Mouse (Mus musculus) right cerebral cortex, postnatal 36 days (tissue): ENCODE results near the gene Zbtb18.
"Not testable (repeated sequence)": the region's sequence is repeated elsewhere in the genome, so short reads cannot be mapped to it uniquely, and the experiment has no call there.

ENCODE experiments used
- DNase-seq, 2 experiments: peaks; one replicate each; pipeline ENCODE4 v3.0.0; 2022; ENCODE audit warnings: low spot score in 2 of 2, mixed read lengths in 1 of 2

Zbtb18 gene

DNA sequence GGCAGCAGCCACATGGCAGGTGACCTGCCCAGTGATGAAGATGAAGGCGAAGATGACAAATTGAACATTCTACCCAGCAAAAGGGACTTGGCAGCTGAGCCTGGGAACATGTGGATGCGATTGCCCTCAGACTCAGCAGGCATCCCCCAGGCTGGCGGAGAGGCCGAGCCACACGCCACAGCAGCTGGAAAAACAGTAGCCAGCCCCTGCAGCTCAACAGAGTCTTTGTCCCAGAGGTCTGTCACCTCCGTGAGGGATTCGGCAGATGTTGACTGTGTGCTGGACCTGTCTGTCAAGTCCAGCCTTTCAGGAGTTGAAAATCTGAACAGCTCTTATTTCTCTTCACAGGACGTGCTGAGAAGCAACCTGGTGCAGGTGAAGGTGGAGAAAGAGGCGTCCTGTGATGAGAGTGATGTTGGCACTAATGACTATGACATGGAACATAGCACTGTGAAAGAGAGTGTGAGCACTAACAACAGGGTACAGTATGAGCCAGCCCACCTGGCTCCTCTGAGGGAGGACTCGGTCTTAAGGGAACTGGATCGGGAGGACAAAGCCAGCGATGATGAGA, 5.5 kb downstream of the Zbtb18 start:
- DNase-seq, result no peak

DNA sequence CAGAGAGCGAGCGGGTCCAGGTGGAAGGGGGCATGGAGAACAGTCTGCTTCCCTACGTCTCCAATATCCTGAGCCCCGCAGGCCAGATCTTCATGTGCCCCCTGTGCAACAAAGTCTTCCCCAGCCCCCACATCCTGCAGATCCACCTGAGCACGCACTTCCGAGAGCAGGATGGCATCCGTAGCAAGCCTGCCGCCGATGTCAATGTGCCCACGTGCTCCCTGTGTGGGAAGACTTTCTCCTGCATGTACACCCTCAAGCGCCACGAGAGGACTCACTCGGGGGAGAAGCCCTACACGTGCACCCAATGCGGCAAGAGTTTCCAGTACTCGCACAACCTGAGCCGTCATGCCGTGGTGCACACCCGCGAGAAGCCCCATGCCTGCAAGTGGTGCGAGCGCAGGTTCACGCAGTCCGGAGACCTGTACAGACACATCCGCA, 6.0 kb downstream of the Zbtb18 start:
- DNase-seq, result peak in 1 of 2 experiments; percentile 53

DNA sequence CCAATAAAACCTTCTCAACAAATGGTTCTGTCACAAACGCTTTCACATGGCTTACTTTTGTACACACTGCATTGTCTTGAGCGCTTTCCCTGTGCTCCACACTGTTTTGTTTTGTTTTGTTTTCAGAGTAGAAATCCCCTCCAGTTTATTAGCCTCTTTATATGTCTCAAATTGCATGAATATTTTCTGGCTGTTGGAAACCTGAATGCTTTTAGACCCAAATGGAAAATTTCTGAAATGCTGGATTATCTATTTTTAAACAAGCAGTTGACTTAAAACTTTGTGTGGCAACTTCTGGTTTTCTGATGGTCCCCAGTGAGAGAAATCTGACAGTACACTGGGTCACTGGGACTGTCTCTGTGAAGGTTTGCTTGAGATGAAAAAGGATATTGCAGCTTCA, 6.8 kb downstream of the Zbtb18 start:
- no peak for DNase-seq

DNA sequence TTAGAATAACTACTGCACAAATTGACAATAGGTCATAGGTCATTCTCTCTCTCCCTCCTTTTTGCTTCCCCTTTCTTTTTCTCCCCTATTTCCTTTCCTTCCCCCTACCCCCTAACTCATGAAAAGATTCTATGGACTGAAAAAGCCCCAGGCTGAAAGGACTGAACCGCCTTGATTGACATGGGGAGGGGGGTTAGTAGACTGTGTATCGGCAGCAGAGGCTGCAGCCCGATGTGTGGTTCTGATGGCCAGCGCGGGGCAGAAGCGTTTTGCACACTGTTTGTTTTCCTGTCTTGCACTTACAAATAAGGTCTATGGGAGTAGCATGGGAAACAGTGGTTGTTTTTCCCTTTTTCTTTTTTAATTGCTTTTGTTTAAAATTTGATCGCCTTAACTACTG, 7.7 kb downstream of the Zbtb18 start:
- DNase-seq, result not testable (repeated sequence)

DNA sequence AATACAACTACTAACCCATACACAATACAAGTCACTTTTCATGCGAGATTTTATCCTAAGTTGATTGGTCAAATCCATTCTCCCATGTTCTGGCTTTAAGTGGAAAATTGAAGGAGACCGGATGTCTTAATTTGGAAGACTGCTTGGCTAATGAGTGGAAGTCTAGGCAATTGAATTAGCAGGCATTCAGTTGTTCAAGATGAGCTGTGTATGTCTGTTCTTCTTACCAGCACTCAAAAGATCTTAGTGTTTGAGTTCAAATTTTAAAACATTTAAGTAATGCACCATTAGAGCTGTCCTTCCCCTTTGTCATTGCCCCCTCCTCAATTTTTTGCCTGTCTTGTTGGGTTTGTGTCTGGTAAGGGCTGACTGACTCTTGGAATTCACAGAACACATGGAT, 8.9 kb downstream of the Zbtb18 start:
- no peak for DNase-seq

DNA sequence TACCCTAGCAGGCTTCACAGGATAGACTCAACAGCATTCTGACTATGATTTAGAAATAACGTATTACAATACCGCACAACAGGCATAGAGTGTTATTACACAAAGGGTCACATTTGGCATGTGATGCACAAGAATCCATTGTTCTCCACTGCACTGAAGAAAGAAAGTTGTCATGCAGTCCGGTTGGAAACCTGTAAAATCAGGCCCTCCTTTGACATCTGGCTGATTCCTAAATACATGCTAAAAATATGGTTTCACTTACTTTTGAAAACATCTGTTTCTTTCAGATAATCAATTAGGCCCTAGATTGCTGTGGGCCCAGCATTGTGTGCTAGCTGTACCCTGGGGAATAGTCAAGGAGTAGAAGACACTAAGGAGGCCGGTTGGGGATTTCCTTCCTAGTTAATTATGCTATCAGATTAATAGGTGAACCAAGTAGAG, 9.9 kb downstream of the Zbtb18 start:
- DNase-seq, result no peak

DNA sequence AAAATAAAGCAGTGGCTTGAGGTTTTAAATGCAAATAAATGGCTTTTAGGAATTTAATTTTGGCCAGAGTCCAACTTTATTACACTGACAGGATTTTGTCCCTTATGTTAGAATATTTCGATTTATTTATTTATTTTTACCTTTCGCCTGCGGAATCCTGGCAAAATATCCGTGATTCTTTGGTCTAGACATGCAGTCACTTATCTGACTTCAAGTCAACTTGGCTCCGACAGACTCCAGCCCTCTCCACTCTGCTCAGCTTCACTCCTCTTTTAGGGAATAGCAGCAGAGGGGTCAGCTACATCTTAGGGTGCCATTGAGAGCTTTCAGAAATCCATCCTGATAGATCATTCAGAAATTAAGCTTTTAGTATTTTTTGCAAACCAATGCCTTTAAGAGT, 10.8 kb downstream of the Zbtb18 start:
- no peak for DNase-seq

DNA sequence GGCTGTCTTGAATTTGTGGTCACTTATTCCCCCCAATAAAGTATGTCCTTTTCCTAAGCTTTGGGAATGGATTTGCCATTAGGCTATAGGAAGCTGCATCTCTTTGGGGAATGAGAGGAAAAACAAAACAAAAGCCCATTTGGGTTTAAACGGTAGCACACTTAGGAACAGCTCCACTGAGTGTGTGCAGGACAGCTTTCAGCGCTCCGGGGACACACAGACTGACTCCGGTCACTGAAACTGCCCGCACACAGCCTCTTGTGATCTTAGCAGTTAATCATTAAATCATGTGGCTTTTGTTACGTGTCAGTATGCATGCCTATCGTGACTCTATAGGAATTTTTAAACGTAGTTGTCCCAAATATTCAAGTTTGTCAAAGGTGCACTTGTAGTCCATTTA, 11.7 kb downstream of the Zbtb18 start:
- DNase-seq, result no peak

DNA sequence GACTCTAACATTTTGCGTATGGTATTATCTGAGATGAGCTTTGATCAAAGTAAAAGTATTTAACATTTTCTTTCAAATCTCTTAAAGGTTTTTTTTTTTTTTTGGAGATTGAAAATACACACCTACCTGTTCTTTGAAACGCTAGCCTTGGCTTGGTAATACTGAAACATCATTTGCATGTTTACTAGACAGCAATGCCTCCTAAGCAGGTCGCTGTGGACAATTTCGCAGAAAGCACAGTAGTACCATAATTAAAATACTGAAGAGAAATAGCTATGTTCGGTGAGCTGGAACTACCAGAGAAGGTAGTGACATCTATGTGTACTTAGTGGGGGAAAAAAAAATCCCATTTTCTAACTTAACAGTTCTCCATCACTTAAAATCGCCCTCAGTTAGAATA, 12.3 kb downstream of the Zbtb18 start:
- no peak for DNase-seq

DNA sequence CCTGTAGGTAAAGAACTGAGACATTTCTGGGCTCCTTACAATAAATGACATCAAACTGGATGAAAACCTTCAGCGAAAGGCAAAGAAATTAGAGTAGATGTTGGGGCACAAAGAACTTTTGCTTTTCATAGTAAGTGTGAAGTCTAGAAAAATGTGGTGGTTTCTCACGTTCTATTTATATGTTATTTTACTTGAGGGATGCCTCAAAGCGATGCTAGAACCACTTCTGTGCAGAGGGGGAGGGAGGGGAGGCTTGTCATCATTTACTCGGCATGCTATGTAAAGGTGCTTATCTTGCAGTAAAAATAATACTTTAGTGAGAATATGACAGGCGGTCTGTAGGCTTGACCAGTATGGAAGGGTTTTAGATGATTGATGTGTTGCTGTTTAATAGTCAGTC, 13.3 kb downstream of the Zbtb18 start:
- DNase-seq, result no peak

DNA sequence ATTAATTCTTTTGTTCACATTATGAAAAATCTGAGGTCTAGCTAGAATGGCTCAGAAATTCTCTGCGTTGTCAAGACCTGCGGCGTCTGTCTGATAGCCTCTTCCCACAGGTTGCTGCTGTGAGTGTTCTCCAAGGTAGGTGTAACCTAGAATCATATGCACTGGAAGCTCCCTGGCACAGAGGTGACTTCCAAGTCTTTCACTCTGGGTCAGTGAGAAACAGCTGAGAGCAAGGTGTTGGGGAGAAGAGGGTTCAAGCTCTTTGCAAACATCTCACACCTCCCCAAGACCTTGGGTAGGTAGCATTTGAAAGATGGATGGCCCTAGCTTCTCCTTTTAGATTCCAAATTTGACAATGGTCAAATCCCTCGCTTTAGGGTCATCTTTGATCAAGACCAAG, 14.1 kb downstream of the Zbtb18 start:
- no peak for DNase-seq

DNA sequence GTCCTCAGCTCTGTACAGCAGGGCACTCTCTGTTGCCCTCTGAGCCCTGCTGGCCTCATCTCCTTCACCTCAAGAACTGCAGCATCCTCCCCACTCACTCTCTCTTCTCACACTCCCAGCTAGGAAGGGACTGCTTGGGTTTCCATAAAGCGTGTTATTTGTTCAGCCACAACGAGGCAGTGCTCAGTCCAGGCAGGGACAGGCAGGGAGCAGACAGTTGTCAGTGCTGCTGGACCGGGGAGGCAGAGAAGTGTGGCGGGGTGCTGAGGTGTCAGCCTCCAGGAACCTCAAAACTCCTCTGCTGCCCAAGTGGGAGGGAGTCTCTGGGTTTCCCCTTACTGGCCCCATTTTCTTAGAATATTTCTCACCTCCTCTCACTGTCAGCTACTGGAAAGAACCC, 14.6 kb downstream of the Zbtb18 start:
- DNase-seq, result no peak

DNA sequence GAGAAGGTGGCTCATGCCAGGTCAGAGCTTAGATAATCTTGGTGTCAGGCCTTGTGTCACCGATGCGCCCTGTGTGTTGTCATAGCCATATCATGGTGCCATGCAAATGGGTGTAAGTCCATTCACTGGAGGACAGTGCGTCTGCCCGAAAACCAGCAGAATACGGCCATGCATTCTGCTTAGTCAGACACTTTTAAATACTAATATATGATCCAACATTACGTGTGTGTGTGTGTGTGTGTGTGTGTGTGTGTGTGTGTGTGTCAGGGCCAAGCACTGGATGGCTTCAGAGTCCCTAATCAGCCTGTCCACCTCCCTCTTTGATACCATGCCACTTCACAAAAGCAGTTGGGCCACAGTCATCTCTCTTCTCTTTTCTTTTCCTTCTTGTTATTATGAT, 15.8 kb downstream of the Zbtb18 start:
- no peak for DNase-seq

DNA sequence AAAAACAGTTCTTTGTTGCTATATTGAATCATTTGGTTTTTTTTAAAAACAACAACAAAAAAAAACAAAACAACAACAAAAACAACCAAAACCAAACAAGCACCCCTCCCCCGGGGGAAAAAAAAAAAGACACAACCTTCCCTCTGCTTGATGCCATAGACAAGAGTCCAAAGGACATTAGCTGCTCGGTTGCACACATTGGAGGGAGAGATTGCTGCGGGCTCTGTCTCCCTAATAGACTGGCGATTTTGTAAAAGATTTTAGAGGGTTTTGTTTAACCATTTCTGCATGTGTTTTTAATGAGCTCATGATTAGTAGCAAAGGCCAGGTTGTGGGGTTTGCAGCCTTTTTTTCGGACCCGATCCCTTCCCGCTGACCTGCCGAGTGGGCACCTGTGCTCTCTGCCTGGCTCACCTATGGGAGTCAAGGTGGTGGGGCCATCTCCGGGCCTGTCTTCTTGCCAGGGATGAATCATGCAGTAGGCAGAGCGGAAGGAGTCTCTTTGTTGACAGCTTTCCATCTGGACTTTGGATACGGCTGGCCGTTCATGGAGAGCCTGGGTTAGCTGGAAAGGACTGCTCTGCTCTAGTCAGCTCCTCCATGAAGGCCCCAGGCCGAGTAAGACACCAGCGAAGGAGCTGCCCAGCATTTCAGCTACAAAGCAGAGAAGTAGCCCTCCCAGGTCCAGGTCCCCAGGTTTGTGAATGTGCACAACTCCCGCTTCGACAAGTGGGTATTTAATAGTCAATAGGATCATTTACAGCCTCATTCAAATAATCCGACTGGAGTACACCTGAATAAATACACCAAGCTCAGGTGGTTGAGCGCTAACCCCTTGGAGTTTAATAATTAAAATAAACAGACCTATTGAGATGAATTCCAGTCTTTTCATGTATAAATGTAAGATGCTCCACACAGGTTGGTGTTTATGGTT, 16.6 kb downstream of the Zbtb18 start:
- no peak for DNase-seq

DNA sequence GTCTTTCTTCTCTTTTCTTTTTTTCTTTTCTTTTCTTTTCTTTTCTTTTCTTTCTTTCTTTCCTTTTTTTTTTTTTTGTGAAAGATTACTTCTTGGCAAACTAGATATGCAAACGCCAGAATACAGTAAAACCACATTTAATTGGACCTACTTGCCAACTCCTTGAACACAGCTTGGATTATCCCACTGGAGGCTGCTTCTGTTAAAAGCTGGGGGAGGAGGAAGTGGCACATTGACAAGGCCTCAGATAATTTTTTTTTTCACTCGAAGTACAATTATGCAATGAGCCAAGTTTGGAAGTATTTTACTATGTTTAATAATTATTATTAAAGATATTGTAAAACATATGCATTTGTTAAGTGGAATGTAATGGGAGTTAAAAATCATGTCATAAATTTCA, 17.4 kb downstream of the Zbtb18 start:
- no peak for DNase-seq

DNA sequence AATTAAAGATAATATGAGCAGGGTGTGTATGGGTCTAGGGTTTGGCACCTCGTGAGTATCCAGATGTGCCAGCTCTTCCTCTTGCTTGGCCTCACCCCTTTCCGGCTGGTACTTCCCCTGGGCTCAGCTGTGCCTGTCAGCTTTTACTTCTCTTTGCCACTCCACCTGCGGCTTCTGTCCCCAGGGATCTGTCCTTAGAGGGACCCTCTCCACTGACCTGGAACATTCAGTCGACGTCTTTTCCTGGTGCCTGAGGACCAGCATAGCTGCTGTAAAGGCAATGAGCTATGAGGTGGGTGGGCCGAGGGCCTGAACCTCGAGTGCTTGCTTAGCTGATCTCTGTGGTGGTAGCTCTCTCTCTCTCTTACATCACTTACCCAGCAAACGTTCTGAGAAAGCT, 25.0 kb downstream of the Zbtb18 start:
- DNase-seq, result no peak

DNA sequence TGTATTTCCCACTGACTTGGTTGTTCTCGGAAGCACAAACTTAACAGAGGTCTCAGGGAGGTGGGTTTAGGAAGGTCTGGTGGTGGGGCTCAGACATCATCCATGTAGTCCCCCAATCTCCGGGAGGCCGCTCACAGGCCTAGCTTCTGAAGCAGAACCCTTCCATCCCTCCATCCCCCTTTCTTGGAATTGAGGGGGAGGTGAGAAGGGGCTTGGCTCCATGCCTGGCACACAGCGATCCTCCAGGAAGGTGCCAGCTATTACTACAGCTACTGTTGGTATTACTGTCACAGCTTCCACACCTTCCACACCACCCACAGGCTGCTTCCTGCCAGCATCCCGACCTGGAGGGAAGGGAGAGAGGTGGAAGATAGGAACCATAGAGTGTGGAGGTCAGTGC, 26.3 kb downstream of the Zbtb18 start:
- peak; percentile 52 to 69 for DNase-seq

DNA sequence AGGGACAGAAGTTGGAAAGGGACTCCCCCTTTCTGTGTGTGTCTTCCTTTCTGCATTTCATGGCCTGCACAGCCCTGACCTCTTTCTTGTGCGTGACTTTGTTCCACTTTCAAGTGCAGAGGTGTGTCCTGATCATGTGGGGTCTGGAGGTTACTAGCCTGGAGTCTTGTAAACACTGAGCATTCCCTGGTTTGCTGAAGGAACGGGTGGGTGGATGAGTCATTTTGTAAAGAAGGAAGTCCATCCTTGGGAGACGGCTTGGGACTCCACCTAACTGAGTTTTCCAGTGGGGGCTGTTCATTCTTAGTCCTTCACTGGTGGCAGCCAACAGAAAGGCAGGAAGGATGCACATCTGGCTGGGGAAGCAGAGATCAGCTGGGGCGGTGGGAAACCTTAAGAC, 27.9 kb downstream of the Zbtb18 start:
- no peak for DNase-seq

DNA sequence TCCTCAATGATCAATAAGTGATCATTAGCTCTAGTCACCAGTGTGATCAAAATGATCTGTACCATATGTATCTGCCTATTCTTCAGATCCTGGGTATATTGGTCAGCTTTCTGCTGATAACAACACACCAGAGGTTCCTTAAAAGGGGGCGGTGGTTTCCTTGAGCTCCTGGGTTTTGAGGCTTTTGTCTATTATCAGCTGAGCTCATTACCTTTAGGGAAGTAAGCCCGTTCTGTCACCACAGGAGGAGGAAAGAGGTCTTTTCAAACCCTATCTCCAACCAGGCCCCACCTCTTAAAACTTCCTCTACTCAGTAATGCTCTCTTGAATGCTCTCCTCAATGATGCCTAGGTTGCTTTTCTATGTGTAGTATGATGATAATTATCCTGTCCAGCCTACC, 28.8 kb downstream of the Zbtb18 start:
- no peak for DNase-seq

DNA sequence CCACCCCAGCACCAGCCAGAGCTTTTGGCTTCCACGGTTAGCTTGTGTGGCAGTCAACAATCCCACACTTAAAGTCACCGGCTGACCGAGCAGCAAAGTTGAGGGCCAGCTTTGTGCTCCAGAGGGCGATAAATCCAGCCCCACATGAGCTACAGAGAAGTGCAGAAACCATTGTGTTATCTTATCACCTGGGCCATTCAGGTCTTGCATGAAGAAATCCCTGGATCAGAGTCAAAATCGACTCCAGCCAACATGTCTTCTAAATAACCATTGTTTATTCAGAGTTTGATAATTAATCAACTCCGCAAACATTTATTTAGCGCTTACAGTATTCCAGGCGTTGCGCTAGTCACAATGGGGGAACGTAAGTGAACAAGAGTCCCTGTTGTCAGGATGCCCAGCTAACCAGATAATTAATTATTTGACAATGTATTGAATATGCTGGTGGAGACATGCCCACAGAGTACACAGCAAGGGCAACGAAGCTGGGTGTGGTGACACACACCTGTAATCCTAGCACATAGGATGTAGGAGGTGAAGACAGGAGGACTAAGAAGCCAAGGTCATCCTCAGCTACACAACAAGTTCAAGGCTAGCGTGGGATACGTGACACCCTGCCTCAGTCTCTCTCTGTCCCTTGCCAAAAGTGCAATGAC, 33.5 kb downstream of the Zbtb18 start:
- DNase-seq, result no peak

DNA sequence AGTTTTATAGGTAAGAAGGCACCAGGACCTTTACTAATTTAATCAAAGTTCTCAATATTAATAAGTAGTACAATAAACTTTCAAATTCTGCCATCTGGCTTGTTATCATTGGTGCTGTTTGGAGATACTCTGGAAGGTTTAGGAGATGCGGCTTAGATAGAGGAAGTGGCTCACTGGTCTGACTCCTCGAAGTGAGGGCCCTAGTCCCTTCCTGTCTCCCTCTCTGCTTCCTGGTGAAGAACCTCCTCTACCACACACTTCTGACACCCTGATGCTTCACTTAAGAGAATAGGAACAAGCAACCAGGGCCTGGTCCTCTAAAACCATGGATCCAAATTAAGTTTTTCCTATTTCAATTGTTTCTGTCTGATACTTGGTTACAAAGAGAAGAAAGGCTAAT, 36.4 kb downstream of the Zbtb18 start:
- no peak for DNase-seq

DNA sequence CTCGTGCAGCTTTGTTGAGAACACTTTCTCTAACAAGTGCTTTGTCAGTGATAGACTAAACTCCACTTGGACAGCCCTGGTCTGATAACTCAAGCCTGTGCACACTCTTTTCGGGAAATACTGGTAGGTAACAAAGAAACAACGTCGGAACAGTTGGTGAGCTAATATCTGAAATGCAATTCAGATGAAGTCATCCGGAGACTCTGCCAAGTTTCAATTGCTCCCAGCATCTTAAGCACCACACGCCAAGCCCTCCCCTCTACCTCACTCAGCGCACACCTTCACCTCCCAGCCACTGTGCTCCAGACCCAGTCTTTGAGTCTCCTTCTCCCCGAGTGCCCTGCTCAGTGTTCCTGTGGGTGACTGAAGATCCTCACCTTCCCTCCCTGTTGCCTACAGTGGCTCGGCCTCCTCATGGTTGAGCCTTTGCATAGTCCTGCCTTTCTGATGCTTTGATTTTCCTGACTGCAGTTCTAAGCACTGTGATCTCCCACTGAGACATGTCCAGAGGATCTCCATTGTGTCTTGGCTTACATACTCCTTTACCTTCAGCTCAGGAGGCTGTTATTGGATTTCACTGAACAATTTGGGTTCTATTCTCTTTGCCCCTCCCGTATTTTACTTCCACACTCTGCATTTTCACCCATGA, 37.3 kb downstream of the Zbtb18 start:
- DNase-seq, result no peak
